Mouse (Mus musculus) hematopoietic stem cell, adult 5-6 weeks (primary cell): ENCODE measurements at regions not wholly inside any gene's neighbourhood (a gene's known extent, or its start where the extent isn't known, plus 50 kb on each side); places are given as distances from the start of the nearest gene placed in this dataset.

Experiments used
- ATAC-seq, 2 experiments: fragments of 125-278 bp in 1 of 2; replicated peaks in 1 of 2; 2 replicates each; pipeline ENCODE4 v1.8.0; 2016 to 2017; ENCODE audit warnings: inconsistent platforms in 2 of 2, mild to moderate bottlenecking in 2 of 2, moderate number of reproducible peaks in 2 of 2, low read depth in 1 of 2, moderate TSS enrichment in 1 of 2; ENCODE audit not compliant: low FRiP score in 2 of 2, poor library complexity in 2 of 2, severe bottlenecking in 2 of 2, insufficient read depth in 1 of 2, low TSS enrichment in 1 of 2

DNA sequence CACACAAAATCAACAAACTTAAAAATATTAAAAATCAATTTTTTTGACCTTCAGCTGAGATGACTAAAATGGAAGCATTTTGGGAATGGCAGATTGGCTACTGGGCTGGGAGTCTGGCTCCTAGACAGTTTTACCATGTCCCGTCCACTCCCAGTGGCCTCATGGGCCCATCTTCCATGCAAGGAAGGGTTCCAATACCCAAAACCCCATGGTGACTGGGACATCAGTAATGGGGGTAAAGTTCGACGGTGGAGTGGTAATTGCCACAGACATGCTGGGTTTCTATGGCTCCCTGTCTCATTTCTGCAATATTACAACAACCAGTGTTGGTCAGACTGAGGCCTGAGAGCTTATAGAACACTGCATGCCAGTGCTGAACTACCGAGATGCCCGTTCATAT lies 82.2 kb downstream of the Il20rb start:
- ATAC-seq = no peak

DNA sequence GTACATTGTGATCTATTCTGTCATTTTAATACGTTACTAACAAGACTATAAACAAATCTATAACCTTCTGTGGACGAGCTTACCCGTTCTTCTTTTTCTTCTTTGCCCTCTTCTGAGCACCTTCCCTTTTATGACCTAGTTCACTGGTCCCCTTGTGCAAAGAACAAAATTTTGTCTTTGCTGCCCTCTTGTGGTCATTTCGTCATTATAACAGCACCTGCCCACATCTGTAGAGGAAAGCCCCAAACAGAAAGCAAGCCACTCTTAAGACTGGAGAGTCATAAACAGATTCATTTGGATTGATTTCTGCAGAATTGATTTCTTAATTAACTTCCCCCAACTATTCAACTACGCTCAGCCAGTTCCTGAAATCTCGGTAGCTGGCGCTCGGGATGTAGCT lies 86.2 kb downstream of the Il20rb start:
- peak; percentile 91 to 93 for ATAC-seq

DNA sequence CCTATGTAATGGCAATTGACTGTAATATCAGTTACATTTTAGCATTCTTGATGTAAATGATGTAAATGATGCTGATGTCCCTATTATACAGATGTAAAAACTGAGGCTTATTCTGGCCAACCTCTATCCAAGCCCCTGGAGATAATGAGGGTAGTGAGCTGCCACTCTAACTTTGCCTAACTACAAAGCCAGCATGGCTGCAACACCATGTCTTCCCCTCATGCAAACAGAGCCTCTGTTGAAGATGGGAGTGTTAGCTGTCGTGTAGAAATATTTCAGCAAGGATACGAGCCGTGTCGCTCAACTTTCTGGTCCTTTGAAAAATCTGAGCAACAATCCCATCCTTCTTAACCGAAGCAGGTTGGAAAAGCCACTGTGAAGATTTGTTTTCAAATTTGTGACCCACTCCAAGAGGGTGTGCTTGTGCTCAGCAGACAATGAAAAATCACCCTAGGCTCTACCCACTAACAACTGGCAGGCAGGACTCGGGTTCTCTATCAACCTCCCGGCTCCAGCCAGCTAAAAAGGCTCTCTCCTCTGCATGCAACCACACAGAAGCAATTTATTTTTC lies 90.2 kb downstream of the Il20rb start:
- ATAC-seq = no peak

DNA sequence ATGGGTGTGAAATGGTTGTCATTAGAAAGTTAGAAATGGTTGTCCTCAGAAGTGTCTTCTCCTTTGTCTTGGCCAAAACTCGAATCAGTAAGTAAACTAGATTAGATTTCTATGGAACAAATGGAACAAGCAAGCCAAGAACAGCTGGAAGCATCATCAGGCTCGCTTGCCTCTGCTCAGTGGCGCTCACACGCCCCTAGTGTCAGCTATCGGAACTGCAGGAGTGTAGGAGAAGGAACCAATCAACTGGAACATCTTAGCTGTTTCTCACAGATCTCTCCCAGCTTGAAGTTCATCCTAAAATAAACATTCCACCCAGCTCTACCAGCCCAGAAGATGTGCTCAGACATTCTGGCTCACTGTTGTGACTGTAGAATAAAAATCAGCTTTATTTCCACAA lies 90.9 kb downstream of the Il20rb start:
- peak; percentile 30 to 60; a peak in 1 of 4 replicates for ATAC-seq

DNA sequence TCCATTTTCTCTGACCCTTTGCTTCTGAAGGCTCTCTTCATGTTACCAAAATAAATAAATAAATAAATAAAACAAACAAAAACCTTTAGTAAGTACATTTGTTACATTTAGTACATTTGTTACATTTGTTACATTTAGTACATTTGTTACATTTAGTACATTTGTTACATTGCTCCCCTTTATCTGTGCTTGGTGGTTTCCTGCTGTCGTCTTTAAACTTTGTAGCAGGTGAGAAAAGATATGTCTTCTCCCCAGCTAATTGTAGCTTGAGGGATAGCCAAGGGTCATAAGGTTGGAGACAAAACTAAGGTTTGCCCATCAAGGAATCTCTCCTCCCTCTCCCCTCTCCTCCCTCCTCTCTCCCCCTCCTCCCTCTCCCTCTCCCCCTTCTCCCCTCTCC lies 92.0 kb downstream of the Il20rb start:
- no peak for ATAC-seq

DNA sequence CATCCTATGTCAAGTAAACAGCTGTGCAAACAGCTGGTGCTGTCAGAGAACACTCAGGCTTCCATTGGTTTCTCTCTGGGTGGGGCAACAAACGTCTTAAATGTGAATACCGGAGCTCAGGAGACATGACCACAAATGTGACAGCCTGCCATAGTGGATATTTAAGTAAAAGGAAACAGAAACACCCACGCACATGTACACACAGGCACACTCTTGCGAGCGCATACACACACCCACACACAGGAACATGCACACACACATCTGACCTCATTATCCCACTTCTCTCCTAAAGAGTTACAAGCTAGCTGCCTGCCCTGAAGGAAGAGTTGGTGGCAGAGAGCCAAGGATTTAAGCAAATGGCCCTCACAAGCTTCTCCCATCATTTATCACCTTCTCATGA lies 92.4 kb downstream of the Il20rb start:
- no peak for ATAC-seq

DNA sequence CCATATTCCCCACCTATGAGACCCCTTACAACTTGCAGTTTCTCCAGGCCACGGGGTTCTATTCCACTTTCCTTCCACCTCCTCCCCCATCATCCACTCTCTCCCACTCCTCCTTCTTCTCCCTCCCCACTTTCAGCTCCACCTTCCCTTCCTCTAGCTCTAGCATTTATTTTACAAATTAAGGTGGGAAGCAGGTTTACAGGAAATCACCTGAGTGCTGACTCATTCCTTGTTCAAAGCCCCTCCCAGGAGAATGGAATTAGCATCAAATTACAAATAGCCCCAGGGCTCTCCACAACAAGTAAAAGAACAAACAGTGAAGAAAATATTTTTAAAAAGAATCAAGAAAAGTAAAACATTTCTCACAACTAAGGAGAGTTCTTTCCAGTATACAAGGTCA lies 94.3 kb downstream of the Il20rb start:
- ATAC-seq = no peak

DNA sequence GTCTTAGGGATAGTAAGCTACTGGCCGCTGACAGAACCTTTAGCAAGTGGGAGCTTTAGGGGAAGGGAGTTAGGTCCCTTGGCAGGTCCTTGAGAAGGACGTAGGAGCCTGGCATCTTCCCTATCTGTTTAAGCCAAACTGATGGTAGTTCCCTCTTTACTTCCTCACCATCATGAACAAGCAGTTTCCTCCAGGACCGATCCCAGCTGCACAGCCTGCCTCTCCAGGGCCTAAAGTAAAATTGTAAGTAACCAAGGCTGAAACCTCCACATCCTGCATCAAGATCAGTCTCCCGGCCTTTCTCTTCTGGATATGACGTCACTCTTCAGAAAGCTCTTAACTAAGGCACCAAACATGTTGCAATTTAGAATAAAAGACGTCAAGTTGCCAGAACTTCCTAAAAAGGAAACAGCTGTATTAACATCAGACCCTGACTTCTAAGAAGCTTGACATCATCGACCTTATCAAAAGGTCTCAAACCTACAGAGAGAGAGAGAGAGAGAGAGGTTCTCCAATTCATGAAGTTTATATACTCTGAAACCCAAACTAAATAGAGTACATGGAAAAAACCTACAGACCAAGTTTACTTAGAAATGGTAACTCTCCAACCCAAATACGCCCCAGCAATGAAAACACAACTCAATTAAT lies 94.9 kb downstream of the Il20rb start:
- peak; percentile 76 to 81 for ATAC-seq

DNA sequence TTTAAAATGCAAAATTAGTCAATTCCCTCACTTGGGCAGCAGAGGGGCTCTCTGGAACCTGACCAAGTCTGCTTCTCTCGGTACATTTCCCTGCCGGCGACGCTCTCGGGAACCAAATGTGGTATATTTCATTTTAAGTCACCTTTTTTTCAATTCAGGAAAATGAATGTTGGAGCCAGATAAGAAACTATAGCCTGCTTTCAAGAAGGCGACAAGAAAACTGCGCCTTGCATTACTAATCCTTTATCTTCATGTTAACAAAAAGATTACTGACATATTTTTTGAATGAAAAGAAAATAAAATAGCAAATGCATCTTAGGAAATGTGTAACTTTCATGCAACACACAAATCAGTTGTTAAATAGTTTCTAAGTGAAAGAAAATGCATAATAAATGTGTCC lies 98.2 kb downstream of the Il20rb start:
- no peak for ATAC-seq

DNA sequence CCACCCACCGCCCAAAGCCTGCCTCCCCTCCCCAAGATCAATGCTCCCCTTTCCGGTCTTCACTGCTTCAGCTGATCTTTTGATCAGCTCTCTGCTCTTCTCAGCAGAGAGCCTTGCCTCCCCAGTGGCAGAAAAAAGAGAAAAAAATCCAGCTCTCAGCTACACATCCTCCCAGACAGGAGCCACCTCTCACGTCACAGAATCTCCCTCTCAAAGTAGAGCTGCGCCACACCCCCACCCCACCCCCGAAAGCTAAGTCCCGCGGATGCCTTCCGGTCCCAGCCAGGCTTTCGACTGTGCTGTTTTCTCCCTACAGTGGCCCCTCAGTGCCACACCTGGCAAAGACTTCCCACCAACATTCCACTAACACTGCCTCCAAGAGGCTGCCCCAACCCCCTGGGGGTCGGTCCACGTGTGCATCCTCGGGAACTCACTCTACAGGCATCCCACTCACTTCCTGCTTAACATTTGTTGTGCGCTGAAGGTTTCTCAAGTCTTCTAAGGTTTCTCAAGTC lies 99.4 kb downstream of the Il20rb start:
- no peak for ATAC-seq

DNA sequence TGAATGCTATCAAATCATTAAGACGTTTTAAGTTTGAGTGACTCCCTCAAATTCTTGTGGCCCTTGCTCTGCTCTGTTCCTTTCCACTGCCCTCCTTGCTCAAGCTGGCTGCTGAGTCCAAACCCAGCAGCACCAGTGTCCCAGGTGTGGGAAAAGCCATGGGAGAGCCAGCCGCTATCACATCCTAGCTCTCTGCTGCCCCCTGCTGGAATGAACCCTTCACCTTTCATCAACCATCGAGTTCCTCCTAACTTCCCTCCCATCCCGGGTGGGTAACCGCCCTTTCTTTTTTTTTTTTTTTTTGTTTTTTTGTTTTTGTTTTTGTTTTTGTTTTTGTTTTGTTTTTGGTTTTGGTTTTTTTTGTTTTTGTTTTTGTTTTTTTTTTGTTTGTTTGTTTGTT lies 104.1 kb downstream of the Il20rb start:
- ATAC-seq = peak; percentile 76 to 81

DNA sequence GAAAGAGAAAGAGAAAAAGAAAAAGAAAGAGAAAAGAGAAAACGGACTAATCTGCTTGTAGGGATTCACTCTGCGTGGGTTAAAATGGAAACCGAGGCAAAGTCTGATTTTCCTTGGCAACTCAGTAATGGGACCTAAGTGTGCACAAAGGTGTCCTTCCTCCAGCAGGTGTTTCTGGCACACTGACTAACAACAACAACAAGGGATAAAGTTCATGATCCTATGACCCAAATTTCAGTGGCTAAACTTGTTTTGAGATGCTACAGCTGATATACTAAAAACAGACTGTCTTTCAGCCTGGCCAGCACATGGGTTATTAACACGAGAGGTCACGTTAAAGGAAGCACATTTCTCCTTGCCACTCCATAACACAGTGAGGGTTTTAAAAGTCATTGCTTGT lies 116.7 kb downstream of the Il20rb start:
- ATAC-seq = no peak

DNA sequence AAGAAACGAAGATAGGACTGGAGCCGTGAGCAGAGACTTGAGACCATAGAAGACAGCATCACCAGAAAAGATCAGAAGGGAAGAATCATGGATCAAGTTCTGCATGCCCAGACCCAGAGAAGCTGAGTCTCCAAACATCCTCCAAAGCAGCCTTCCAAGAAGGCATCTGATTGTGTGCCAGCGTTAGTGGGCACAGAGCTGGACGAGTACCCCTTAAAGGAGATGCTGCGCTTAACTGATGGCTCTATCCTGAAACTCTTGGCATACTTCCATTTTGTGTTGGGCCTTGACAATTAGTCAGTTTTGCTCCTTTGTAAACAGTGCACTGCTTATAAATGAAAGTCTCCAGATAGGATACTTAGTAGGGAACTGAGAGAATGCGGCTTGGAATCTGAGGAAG lies 119.8 kb downstream of the Il20rb start:
- ATAC-seq = no peak

DNA sequence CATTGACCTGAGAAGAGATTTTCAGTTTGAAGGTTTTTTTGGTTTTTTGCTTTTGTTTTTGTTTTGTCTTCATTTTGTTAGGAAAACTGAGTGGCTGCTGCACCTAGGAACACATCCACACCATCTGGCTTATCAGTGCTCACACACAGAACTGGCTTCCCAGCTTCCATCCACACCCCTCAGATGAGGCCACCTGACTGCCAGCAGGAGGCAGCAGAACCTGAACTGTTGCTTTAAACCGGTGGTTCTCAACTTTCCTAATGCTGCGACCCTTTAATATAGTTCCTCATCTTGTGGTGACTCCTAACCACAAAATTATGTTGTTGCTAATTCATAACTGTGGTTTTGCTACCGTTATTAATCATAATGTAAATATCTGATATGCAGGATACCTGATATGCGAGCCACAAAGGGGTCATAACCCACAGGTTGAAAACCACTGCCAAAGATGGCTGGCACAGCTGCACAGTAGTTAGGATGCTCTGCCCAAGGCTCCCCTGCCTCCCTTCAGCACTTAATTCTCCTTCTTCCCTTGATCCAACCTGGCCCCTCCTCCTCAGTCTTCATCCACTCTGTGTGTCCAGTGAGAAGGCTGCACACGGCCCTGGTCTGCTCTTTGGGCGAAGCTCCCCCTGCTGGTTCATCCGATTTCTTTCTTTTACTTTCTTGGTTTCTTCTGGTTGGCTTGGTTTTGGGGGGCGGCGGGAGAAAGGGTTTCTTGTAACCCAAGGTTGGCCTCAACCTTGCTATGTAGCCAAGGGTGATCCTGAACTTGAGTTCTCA lies 126.5 kb downstream of the Il20rb start:
- peak; percentile 68 to 77 for ATAC-seq

DNA sequence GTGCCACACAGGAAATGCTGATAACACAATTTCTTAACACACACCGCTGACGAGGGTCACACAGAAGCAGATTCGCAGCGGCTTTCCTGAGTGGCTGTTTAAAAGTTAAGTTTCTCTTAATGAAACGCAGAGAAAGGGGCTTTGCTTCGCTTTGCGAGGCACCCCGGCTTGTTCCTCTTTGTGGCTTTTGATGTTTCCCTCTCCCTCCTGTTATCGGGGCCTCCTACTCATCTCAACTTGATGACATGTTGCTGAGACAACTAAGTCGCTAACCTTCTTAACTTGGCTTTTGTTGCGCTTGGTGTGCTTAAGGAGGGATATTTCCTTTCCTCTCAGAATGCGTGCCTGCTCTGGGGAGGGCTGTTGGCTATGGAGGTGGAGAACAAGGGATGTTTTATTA lies 129.0 kb downstream of the Il20rb start:
- peak; percentile 64 to 75 for ATAC-seq

DNA sequence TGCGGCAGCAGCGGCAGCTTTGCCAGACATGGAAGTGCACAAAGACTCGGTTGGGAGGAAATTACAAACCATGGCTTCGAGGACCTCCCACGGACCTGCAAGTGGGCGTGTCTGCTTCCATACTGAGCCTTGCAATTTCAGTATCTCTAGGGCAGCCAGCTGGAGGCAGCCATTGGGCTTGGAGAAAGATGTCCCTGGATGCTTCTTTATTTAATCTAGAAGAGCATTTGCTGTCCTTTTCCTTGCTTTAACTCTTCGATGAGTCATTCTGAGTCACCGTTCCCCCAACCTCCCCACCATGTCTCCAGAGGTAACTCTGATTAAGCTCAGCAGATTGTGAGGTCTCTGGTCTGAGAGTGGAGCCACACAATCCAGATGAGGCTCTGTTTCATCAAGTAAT lies 145.8 kb downstream of the Il20rb start:
- ATAC-seq = no peak

DNA sequence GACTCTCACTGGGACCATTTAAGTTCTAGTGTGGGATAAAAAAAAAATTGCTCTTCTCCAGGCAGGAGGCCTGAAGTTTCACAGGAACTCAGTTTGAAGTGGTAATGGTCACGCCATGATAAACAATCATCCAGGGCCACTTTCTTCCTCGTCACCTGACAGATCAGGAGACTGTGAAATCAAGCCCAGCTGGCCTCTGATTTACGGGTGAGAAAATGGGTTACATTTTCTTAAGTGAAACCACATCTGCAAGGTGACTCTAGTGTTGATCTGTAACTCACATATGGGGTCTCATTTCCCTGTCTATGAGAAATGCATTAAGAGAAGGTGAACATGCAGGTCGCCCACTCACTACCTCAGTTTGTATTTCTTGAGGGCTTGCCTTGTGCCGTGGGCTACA lies 178.8 kb downstream of the Il20rb start:
- ATAC-seq = no peak

DNA sequence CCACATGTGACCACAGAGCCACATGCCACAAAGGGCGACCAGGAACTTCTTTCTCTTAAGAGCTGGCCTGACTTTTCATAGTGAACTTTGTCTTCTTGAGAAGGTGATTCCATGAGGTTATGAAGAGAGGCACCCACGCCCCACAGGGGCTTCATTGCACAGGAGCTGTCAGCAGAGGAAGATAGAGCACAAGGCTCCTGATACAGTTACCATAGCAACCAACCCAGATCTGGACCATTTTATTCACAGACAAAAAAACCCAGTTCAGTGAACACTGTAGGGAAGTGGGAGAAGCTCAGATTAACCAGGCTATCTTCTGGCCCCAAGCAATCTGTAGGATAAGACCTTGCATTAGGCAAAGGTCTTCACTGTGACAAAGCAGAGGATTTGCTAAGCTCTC lies 179.2 kb downstream of the Il20rb start:
- no peak for ATAC-seq
